Mouse (Mus musculus) embryonic facial prominence, embryonic 11.5 days (tissue): ENCODE measurements at regions not wholly inside any gene's neighbourhood (a gene's known extent, or its start where the extent isn't known, plus 50 kb on each side); places are given as distances from the start of the nearest gene placed in this dataset.

ENCODE experiments used
- ATAC-seq: fragments of 200-750 bp; cut with Nextera tagmentation; replicated peaks from 2 replicates; pipeline ENCODE4 v1.8.0; 2017; ENCODE audit warnings: low read depth; ENCODE audit not compliant: insufficient number of reproducible peaks, low FRiP score, low TSS enrichment
- DNase-seq: peaks from one replicate; pipeline ENCODE4 v3.0.0-alpha.2; 2015; ENCODE audit warnings: low spot score
- H3K27ac ChIP-seq: fragments of 300-500 bp; sonication (generic); replicated peaks from 2 replicates; pipeline ENCODE4 v1.5.1; 2014; ENCODE audit warnings: mild to moderate bottlenecking, low read depth, low read length, control low read depth
- H3K27me3 ChIP-seq: fragments of 300-500 bp; sonication (generic); 2 replicates; pipeline ENCODE4 v1.6.1; 2014; ENCODE audit warnings: mild to moderate bottlenecking, low read length, moderate library complexity, mixed read lengths; ENCODE audit not compliant: control insufficient read depth, insufficient read depth
- H3K36me3 ChIP-seq: fragments of 300-500 bp; sonication (generic); replicated peaks from 2 replicates; pipeline ENCODE4 v1.6.1; 2014; ENCODE audit warnings: low read depth, mild to moderate bottlenecking, low read length, moderate library complexity, mixed read lengths; ENCODE audit not compliant: control insufficient read depth, insufficient read depth
- H3K4me1 ChIP-seq: fragments of 300-500 bp; sonication (generic); 2 replicates; pipeline ENCODE4 v1.6.1; 2014; ENCODE audit warnings: low read length, mixed read lengths; ENCODE audit not compliant: control insufficient read depth, insufficient read depth
- H3K4me2 ChIP-seq: fragments of 300-500 bp; sonication (generic); 2 replicates; pipeline ENCODE4 v1.6.1; 2014; ENCODE audit warnings: low read depth, mild to moderate bottlenecking, control low read depth, low read length, moderate library complexity
- H3K4me3 ChIP-seq: fragments of 300-500 bp; sonication (generic); 2 replicates; pipeline ENCODE4 v1.5.1; 2014; ENCODE audit warnings: low read depth, low read length, control low read depth
- H3K9ac ChIP-seq: fragments of 300-500 bp; sonication (generic); replicated peaks from 2 replicates; pipeline ENCODE4 v1.6.1; 2014; ENCODE audit warnings: mild to moderate bottlenecking, control low read depth, low read length
- H3K9me3 ChIP-seq: fragments of 300-500 bp; sonication (generic); replicated peaks from 2 replicates; pipeline ENCODE4 v1.6.1; 2016; ENCODE audit warnings: mild to moderate bottlenecking, low read length, inconsistent platforms, mixed read lengths; ENCODE audit not compliant: control insufficient read depth
- WGBS: fragments of 180-500 bp; shearing (Covaris S2); extraction: QIAGEN DNeasy Blood & Tissue Kit; methylation state at CpG from one replicate; pipeline ENCODE4 v1.1.7; 2014; 5-methylcytosine and 5-hydroxymethylcytosine counted together

DNA sequence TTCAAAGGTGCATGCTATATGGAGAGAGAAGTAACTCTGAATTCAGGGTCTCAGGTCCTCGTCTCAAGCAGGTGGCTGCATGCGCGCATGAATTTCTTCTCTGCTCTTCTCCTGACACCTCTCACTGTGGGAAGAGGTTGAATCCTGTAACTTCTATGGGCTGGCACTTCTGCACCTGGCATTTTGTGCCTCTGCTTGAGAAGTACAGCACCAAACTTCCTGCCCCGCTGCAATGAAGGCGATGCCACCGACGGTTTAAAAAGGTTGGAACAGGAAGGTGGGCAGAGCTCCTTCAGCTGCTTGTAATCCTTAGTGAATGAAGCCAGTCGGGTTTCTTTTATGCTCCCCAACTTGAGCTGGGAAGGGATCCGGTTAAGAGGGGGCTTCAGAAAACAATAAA, 231.2 kb upstream of the Tprg start:
- Histone ChIP-seq H3K4me1 (no peaks in the 10 kb centered on the region), H3K36me3 (no peaks in the 10 kb centered on the region), H3K9ac (no peak overlapping the region), H3K9me3 (no peaks in the 10 kb centered on the region), H3K4me2 (no peak overlapping the region), H3K27me3 (no peaks in the 10 kb centered on the region), H3K27ac (no peak overlapping the region), H3K4me3 (no peak overlapping the region)
- DNase-seq (no peak), ATAC-seq (no peak)
- 68% methylated on average over 9 of the region's 9 CpGs for WGBS

DNA sequence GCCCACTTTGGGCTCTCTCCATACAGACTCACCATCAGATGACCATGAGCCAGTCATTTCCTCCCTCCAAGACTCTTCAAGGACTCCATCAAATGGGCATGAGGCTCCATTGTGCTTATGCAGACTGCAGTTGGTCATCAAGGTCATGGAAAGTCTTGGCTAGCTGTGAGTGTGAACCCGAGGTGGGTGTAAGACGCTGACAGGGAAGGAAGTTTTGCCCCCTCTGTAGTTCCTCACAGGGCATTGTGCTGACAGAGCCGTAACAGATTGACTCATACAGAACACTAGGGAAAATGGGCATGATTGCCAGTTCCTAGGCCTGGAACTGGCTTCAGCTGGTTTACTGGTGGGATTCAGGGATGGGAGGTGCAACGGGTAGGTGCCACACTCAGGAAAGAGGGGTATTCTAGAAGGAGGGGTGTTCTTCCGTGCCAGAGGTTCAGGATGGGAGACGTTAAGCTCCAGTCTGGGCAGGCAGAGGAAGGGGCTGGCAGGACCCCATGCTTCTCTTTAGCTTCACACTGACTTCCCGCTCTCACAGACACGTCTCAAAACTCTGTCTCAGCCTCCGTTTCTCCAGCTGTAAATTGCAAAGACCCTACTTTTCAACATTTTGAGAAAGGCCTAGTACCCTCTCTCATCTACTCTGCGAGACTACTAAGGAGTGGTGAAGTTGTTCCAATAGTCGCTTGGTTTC, 228.4 kb upstream of the Tprg start:
- Histone ChIP-seq H3K27me3 (no peaks in the 10 kb centered on the region), H3K9me3 (no peaks in the 10 kb centered on the region), H3K4me2 (peak overlapping the region; percentile 75), H3K36me3 (no peaks in the 10 kb centered on the region), H3K4me1 (no peaks in the 10 kb centered on the region), H3K9ac (0 out of 2 replicates have a peak overlapping the region, but pooled peaks have one; percentile 15), H3K4me3 (peak overlapping the region; percentile 66; the same call in 1 of the 2 replicates), H3K27ac (peak overlapping the region; percentile 43)
- DNase-seq (no peak), ATAC-seq (peak; percentile 0; the same call in 1 of the 2 replicates)
- whole genome bisulfite sequencing = 31% methylated on average over 11 of the region's 11 CpGs

DNA sequence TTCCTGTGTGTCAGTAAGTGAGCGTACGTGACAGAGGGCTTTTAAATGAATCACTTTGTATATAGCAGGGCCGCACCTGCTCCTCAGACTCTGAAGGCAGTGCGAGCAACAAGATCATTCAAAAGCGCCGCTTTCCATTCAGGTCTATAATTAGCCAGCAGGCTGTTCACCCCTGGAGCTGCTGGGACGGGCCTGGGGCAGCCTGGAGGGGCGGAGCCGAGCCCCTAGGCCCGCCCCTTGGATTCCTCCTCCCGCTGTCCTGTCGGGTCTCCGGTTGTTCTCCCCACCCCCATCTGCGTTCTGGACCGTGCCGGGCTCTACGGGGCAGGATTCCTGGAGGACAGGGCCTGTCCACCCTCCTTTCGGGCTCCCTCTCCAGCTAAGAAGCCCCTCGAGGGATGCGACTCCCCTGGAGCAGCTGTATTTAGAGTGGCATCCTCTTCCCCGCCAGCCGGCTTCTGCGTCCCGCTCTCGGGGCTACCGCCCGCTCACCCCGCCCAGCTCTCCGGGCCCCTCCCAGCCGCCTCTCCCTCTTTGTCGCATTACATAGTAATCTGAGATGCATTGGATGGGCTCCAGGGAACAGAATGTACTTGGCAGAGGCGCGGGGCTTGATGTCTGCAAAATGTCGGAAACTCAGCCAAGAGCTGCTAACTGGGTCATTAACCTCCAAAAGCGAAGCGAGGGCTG, 227.7 kb upstream of the Tprg start:
- no peaks in the 10 kb centered on the region for H3K36me3 ChIP-seq
- H3K9me3 ChIP-seq = no peaks in the 10 kb centered on the region
- peak; percentile 97 for ATAC-seq
- H3K4me3 ChIP-seq = peak overlapping the region; percentile 66
- DNase-seq = peak; percentile 89
- H3K4me1 ChIP-seq = no peaks in the 10 kb centered on the region
- peak overlapping the region; percentile 75 for H3K4me2 ChIP-seq
- H3K27ac ChIP-seq = peak overlapping the region; percentile 91
- H3K9ac ChIP-seq = peak overlapping the region; percentile 69
- H3K27me3 ChIP-seq = no peaks in the 10 kb centered on the region
- WGBS = under 1% methylated on average over 36 of the region's 36 CpGs

DNA sequence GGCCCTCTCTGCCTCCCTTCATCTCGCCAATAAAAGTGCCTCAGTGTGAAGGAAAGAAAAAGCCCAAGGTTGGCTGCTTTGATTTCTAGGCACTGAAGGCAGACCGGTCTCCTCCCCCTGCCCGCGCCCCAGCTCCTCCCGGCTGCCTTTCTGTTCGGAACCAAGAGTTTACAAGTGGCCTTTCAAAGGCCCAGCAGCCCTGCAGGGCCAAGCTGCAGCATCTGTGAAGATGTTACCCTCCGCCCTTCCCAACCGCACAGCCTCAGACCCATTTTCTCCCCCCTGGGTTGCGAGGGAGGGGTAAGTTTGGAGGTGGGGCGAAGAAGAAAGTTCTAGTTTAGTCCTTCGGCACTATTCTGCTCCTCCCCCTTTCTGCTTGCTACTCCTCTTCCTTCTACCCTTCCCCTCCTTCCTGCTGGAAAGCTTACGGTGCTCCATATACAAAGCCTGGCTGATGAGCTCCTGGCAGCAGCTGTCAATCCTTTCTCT, 227.1 kb upstream of the Tprg start:
- Histone ChIP-seq H3K9me3 (no peaks in the 10 kb centered on the region), H3K4me1 (no peaks in the 10 kb centered on the region), H3K27ac (peak overlapping the region; percentile 91), H3K27me3 (no peaks in the 10 kb centered on the region), H3K36me3 (no peaks in the 10 kb centered on the region), H3K9ac (peak overlapping the region; percentile 69), H3K4me2 (peak overlapping the region; percentile 75), H3K4me3 (peak overlapping the region; percentile 66)
- DNase-seq (no peak), ATAC-seq (peak; percentile 54)
- WGBS = 0% methylated on average over 12 of the region's 12 CpGs

DNA sequence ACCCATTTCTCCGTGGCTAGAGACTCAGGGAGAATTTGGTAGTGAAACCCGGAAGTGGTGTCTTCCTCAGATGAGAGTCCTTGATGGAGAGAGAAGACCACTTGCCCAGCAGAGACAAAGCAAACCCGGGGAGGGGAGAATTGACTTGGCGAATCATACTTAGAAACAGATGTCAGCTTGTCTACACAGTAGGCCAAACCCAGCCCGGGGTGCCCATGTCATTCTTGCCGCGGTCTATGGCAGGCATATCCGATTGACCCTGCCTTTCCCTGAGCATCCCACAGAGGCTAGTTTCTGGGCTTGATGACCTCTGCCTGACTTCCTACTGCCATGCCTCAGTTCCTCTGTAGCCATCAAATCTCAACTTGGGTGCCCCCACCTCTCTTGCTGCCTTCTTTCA, 226.4 kb upstream of the Tprg start:
- DNase-seq = no peak
- Histone ChIP-seq H3K27me3 (no peaks in the 10 kb centered on the region), H3K9ac (no peak overlapping the region), H3K4me3 (no peak overlapping the region), H3K4me1 (no peaks in the 10 kb centered on the region), H3K36me3 (no peaks in the 10 kb centered on the region), H3K27ac (no peak overlapping the region), H3K4me2 (no peak overlapping the region), H3K9me3 (no peaks in the 10 kb centered on the region)
- no peak for ATAC-seq
- 75% methylated on average over 8 of the region's 8 CpGs for WGBS

DNA sequence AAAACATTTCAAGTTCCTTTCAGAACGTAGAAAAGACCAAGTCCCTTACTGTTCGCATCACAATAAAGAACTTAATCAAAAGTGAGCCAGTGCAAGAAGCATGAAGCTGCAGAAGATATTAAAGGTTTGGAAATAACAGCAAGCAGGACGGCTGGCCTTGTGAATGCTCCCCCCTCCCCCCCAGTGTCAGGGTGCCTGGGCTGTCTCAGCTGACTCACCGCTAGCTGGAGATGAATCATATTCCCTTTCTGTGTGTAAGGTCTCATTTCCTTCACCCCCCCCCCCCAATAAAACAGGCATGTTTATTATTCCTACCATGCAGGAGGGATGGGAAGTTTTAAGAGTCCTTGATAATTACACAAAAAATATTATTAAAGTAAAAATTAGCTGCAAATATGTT, 225.0 kb upstream of the Tprg start:
- H3K9me3 ChIP-seq = no peaks in the 10 kb centered on the region
- no peaks in the 10 kb centered on the region for H3K27me3 ChIP-seq
- 84% methylated on average over 4 of the region's 4 CpGs for WGBS
- DNase-seq (no peak), ATAC-seq (no peak)
- no peak overlapping the region for H3K4me2 ChIP-seq
- no peak overlapping the region for H3K4me3 ChIP-seq
- H3K36me3 ChIP-seq = no peaks in the 10 kb centered on the region
- no peak overlapping the region for H3K27ac ChIP-seq
- H3K4me1 ChIP-seq = no peaks in the 10 kb centered on the region
- H3K9ac ChIP-seq = no peak overlapping the region

DNA sequence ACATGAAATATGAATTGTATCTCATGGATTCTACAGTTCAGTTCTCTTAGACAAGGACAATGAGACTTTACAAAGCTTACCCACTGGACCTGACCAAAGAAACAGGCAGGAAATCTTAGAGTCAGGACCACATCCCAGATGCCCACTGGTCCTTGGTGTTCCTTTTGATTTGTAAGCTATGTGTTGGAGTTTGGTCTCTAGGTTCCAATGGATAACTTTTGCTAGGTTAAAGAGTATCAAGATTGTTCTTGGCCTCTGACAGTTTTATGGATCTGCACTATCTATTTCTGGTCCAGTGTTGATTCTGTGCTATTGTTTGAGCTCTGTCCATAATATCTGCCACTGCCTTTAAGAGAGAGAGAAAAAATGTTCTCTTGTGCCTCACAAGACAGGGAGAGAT, 222.6 kb upstream of the Tprg start:
- Histone ChIP-seq H3K4me2 (no peak overlapping the region), H3K27me3 (no peaks in the 10 kb centered on the region), H3K4me3 (no peak overlapping the region), H3K9me3 (no peaks in the 10 kb centered on the region), H3K36me3 (no peaks in the 10 kb centered on the region), H3K9ac (no peak overlapping the region), H3K27ac (no peak overlapping the region), H3K4me1 (no peaks in the 10 kb centered on the region)
- no peak for DNase-seq
- ATAC-seq = no peak

DNA sequence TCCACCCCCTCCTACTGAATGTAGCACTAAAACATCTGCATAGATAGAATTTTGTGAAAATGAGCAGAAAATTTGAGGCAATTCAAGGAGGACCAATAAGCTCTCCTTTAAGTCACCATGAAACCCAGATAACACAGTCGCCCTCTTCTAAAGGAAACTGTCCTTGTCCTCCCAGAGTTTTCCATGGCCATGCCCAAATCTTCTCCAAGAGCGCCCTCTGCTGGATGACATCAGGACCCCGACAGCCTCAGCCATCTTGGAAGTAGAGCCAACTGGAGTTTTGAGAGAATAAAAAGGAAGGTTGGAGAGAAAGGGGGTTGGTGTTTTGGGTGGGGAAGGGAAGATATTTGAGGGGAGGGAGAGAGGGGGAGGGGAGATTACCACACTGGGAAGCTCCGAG, 222.1 kb upstream of the Tprg start:
- no peak overlapping the region for H3K9ac ChIP-seq
- no peak overlapping the region for H3K4me2 ChIP-seq
- no peaks in the 10 kb centered on the region for H3K9me3 ChIP-seq
- no peak overlapping the region for H3K4me3 ChIP-seq
- H3K36me3 ChIP-seq = no peaks in the 10 kb centered on the region
- no peak overlapping the region for H3K27ac ChIP-seq
- peak; percentile 91 for DNase-seq
- WGBS = 16% methylated on average over 4 of the region's 4 CpGs
- no peaks in the 10 kb centered on the region for H3K27me3 ChIP-seq
- no peak for ATAC-seq
- no peaks in the 10 kb centered on the region for H3K4me1 ChIP-seq
